Mouse (Mus musculus) left cerebral cortex, postnatal 4 days (tissue): ENCODE data around the gene Snrnp35. TPM values are rescaled to one million over a fixed set of nuclear protein-coding genes. Genes with fewer than 3 reads are reported as not detected.

Experiments used
- DNase-seq: peaks from one replicate; pipeline ENCODE4 v3.0.0-alpha.2; 2022
- intact Hi-C: fragments of 180-260 bp; cut with DNase I; formaldehyde crosslinking; loops from one replicate; pipeline ENCODE4 v1.15.1; 2025
- total RNA-seq, 2 experiments: library from RNA; stranded (reverse); gene quantifications; 2 replicates each; pipeline ENCODE4 v1.2.3; 2021

Snrnp35 gene
- total RNA-seq, 2 experiments from 2014 or later = 26.4 to 33.6 TPM

GRCm38 (mm10) chr5:124462297-124463025 lies 20.5 kb upstream of the Snrnp35 start:
- DNase-seq = no peak
- intact Hi-C loops = no loop called here

- DNase-seq = no peak
- intact Hi-C loops = no loop called here
These were observed 19.5 kb upstream of the Snrnp35 start for GRCm38 (mm10) chr5:124463462-124463861.

- intact Hi-C loops = no loop called here
- no peak for DNase-seq
These were observed 18.0 kb upstream of the Snrnp35 start for GRCm38 (mm10) chr5:124464905-124465304.

GRCm38 (mm10) chr5:124467766-124468165 lies 15.2 kb upstream of the Snrnp35 start:
- no peak for DNase-seq
- intact Hi-C loops = no loop called here

- intact Hi-C loops = no loop called here
- DNase-seq = no peak
These were observed 14.6 kb upstream of the Snrnp35 start for GRCm38 (mm10) chr5:124468365-124468764.

- no peak for DNase-seq
- intact Hi-C loops = no loop called here
These were observed 13.4 kb upstream of the Snrnp35 start for GRCm38 (mm10) chr5:124469486-124469885.

GRCm38 (mm10) chr5:124470591-124471171 lies 12.3 kb upstream of the Snrnp35 start:
- intact Hi-C loops = no loop called here
- DNase-seq = no peak

- intact Hi-C loops = no loop called here
- no peak for DNase-seq
These were observed 4.1 kb upstream of the Snrnp35 start for GRCm38 (mm10) chr5:124478873-124479204.

GRCm38 (mm10) chr5:124480119-124480518 lies 2.8 kb upstream of the Snrnp35 start:
- DNase-seq = no peak
- intact Hi-C loops = no loop called here

- no peak for DNase-seq
- intact Hi-C loops = no loop called here
These were observed 1.2 kb upstream of the Snrnp35 start for GRCm38 (mm10) chr5:124481714-124482113.

- DNase-seq = no peak
- intact Hi-C loops = no loop called here
These were observed 433 bp upstream of the Snrnp35 start for GRCm38 (mm10) chr5:124482436-124482965.

- peak; percentile 23 for DNase-seq
- intact Hi-C loops = no loop called here
These were observed 892 bp downstream of the Snrnp35 start for GRCm38 (mm10) chr5:124483655-124484396.

GRCm38 (mm10) chr5:124485654-124486053 lies 2.7 kb downstream of the Snrnp35 start:
- no peak for DNase-seq
- intact Hi-C loops = no loop called here

GRCm38 (mm10) chr5:124488885-124489284 lies 6.0 kb downstream of the Snrnp35 start:
- DNase-seq = no peak
- intact Hi-C loops = no loop called here

GRCm38 (mm10) chr5:124491732-124492131 lies 8.8 kb downstream of the Snrnp35 start:
- no peak for DNase-seq
- intact Hi-C loops = no loop called here

- intact Hi-C loops = no loop called here
- no peak for DNase-seq
These were observed 9.7 kb downstream of the Snrnp35 start for GRCm38 (mm10) chr5:124492618-124493017.

GRCm38 (mm10) chr5:124493455-124493854 lies 10.5 kb downstream of the Snrnp35 start:
- intact Hi-C loops = no loop called here
- DNase-seq = no peak

GRCm38 (mm10) chr5:124495547-124495946 lies 12.6 kb downstream of the Snrnp35 start:
- intact Hi-C loops = no loop called here
- DNase-seq = no peak

GRCm38 (mm10) chr5:124496614-124497514 lies 13.9 kb downstream of the Snrnp35 start:
- DNase-seq = no peak
- intact Hi-C loops = no loop called here

GRCm38 (mm10) chr5:124498221-124498876 lies 15.4 kb downstream of the Snrnp35 start:
- intact Hi-C loops = no loop called here
- no peak for DNase-seq
